Mouse (Mus musculus): ENCODE results near the gene Lyrm4. TPM values are rescaled to one million over a fixed set of nuclear protein-coding genes. Genes with fewer than 3 reads are reported as not detected.
"Not testable (repeated sequence)": the region's sequence is repeated elsewhere in the genome, so short reads cannot be mapped to it uniquely, and the experiment has no call there.

The Lyrm4 gene
- total RNA-seq, 2 experiments from 2014 or later = 8.0 to 8.1 TPM

GRCm38 (mm10) chr13:36009981-36010380, 107.3 kb downstream of the Lyrm4 start:
- intact Hi-C loops (cut with DNase I) = no loop called here
- DNase-seq = no peak

GRCm38 (mm10) chr13:36000798-36001197, 116.5 kb downstream of the Lyrm4 start:
- intact Hi-C loops (cut with DNase I) = no loop called here
- DNase-seq = no peak

- DNase-seq = peak; percentile 36 to 68
- intact Hi-C loops (cut with DNase I) = no loop called here
These were observed 119.7 kb downstream of the Lyrm4 start for GRCm38 (mm10) chr13:35997606-35998005.

- no peak for DNase-seq
- intact Hi-C loops (cut with DNase I) = no loop called here
These were observed 121.5 kb downstream of the Lyrm4 start for GRCm38 (mm10) chr13:35995696-35996426.

- intact Hi-C loops (cut with DNase I) = no loop called here
- DNase-seq = no peak
These were observed 122.1 kb downstream of the Lyrm4 start for GRCm38 (mm10) chr13:35995231-35995630.

GRCm38 (mm10) chr13:35994067-35994466, 123.3 kb downstream of the Lyrm4 start:
- peak; percentile 76 to 84 for DNase-seq
- intact Hi-C loops (cut with DNase I) = no loop called here

- DNase-seq; intact Hi-C loops (cut with DNase I): not testable (repeated sequence)
These were observed 126.1 kb downstream of the Lyrm4 start for GRCm38 (mm10) chr13:35991185-35991584.

GRCm38 (mm10) chr13:35989329-35989728, 128.0 kb downstream of the Lyrm4 start:
- DNase-seq = no peak
- intact Hi-C loops (cut with DNase I) = no loop called here

GRCm38 (mm10) chr13:35982985-35983384, 134.3 kb downstream of the Lyrm4 start:
- intact Hi-C loops (cut with DNase I) = no loop called here
- no peak for DNase-seq

- intact Hi-C loops (cut with DNase I) = no loop called here
- DNase-seq = no peak
These were observed 136.9 kb downstream of the Lyrm4 start for GRCm38 (mm10) chr13:35980471-35980870.

GRCm38 (mm10) chr13:35976912-35977311, 140.4 kb downstream of the Lyrm4 start:
- no peak for DNase-seq
- intact Hi-C loops (cut with DNase I) = no loop called here

GRCm38 (mm10) chr13:35969829-35970228, 147.5 kb downstream of the Lyrm4 start:
- DNase-seq = no peak
- intact Hi-C loops (cut with DNase I) = no loop called here

- DNase-seq = no peak
- intact Hi-C loops (cut with DNase I) = no loop called here
These were observed 147.9 kb downstream of the Lyrm4 start for GRCm38 (mm10) chr13:35969431-35969721.

GRCm38 (mm10) chr13:35968719-35969430, 148.5 kb downstream of the Lyrm4 start:
- DNase-seq = peak; percentile 42 to 44
- intact Hi-C loops (cut with DNase I) = no loop called here

GRCm38 (mm10) chr13:35968131-35968718, 149.1 kb downstream of the Lyrm4 start:
- peak; percentile 11 to 28 for DNase-seq
- intact Hi-C loops (cut with DNase I) = no loop called here

- intact Hi-C loops (cut with DNase I) = no loop called here
- no peak for DNase-seq
These were observed 149.6 kb downstream of the Lyrm4 start for GRCm38 (mm10) chr13:35967690-35968089.

GRCm38 (mm10) chr13:35963583-35963982, 153.7 kb downstream of the Lyrm4 start:
- intact Hi-C loops (cut with DNase I) = no loop called here

GRCm38 (mm10) chr13:35959391-35960067, 157.8 kb downstream of the Lyrm4 start:
- intact Hi-C loops (cut with DNase I) = no loop called here
- no peak for DNase-seq

More at GRCm38 (mm10) chr13:35963583-35963982, 153.7 kb downstream of the Lyrm4 start:
- no peak for DNase-seq

- DNase-seq = no peak
- intact Hi-C loops (cut with DNase I) = no loop called here
These were observed 158.8 kb downstream of the Lyrm4 start, which contains the start of gene Ppp1r3g for GRCm38 (mm10) chr13:35958539-35958938. Gene Ppp1r3g (plus strand): TSS chr13:35958839.

GRCm38 (mm10) chr13:35949814-35950455, 167.4 kb downstream of the Lyrm4 start:
- peak in 1 of 2 experiments; percentile 16 for DNase-seq
- intact Hi-C loops (cut with DNase I) = no loop called here

Measured in heart, postnatal 14 days (tissue).